Mouse (Mus musculus) gastrocnemius, postnatal 4 days (tissue): ENCODE measurements around the gene Zfp273. TPM values are rescaled to one million over a fixed set of nuclear protein-coding genes. Genes with fewer than 3 reads are reported as not detected.
"Not testable (repeated sequence)": the region's sequence is repeated elsewhere in the genome, so short reads cannot be mapped to it uniquely, and the experiment has no call there.

ENCODE experiments used
- DNase-seq, 2 experiments: peaks; one replicate each; pipeline ENCODE4 v3.0.0; 2021 to 2022; ENCODE audit warnings: low spot score in 2 of 2, mixed read lengths in 2 of 2
- total RNA-seq, 2 experiments: library from RNA; stranded (reverse); gene quantifications; 2 replicates each; pipeline ENCODE4 v1.2.3; 2021

Gene Zfp273
- total RNA-seq, 2 experiments from 2014 or later, result 2.4 to 2.7 TPM

DNA sequence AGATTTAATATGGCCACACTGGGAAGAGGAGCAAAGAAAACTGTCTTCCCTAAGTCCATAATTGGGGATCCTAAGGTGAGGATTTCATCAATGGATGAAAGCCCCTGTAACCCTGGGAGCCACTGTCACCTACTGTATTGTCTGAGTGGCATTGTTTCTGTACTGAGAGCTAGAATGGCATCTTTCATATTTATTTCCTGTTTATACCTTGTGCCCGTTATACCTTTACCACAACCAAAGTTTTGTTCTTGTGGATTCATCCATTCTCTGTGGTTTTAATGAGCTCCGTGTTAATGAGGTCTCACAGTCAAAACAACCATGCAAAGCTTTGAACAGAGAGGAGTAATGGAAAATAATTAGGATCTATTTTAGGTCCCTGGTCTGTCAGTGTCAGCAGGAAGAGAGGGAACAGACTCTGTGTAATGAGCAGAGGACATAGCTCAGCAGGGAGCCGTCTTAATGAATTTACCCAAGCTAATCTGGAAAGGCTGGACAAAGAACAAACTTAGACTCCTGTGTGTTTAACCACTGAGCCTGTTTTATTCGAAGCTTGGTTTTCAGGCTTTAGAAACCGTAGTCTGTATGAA, 51.3 kb downstream of the Zfp273 start:
- no peak for DNase-seq

DNA sequence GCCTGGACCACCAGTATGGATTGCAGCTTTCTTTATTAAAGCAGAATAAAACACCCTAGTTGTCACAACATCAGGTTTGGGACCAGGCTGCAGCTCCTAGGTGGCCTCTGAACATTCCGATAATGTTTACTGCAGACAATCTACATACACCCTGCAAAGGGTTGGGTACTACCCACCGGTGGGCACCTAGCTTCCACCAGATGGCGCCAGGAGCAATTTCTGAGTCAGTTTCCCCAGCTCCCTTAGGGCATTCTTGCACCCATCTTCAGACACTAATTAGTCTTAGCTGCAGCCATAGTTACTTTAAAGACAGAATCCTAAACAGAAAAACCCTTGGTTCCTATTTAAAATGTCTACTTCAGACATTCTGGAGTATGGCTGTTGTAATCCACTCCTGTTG, 54.4 kb downstream of the Zfp273 start:
- no peak for DNase-seq

DNA sequence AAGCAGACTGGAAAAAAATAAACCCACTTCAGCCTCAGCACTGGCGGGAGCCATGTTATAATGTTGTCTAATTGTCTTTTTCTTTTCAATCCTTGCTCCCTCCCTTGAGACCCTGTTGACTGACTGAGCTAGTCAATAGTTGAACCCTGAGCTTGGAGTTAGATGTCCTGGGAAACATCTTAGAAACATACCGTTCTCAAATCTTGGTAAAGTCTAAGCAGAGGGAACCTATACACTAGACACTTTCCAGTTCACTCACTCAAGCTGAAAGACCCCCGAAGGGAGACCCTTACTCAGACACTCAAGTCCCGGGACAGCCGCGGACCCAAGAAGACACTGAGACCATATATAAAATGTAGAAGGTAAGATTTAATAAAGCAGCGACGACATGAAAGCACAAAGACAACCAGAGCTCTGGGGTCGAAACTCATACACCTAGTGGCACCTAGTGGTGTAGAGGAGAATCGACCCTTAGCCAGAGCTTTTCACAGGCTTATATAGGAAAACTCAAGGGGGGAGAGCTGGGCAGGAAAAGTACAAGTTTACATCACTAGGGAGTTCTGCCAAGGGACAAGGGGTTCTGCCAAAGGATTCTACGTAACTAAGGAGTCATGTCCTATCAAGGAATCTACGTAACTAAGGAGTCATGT, 62.6 kb downstream of the Zfp273 start:
- DNase-seq, result not testable (repeated sequence)

Other genes with a start within 250 kb of the Zfp273 start
- 1 to 10 TPM; 4.4 to 4.5 TPM for gene Zfp729b, start 204.0 kb upstream of the Zfp273 start, total RNA-seq
- gene Gm49345, start 176.0 kb upstream of the Zfp273 start, total RNA-seq, result under 1 TPM; 0.61 to 0.62 TPM
- gene Zfp729a, start 175.9 kb upstream of the Zfp273 start, total RNA-seq, result 1 to 10 TPM; 4.6 to 4.8 TPM
- 1 to 10 TPM; 6.4 to 7.1 TPM for gene Zfp738, start 126.7 kb upstream of the Zfp273 start, total RNA-seq
- 1 to 10 TPM; 6.1 to 7.6 TPM for gene Zfp65, start 84.6 kb upstream of the Zfp273 start, total RNA-seq
- 1 to 10 TPM; 2.8 to 3.6 TPM for gene Zfp85, start 58.5 kb upstream of the Zfp273 start, total RNA-seq
- 1 to 10 TPM in 1 of 2 experiments, under 1 TPM in 1; 0.96 to 1.3 TPM for gene Zfp493, start 34.0 kb upstream of the Zfp273 start, total RNA-seq
- under 1 TPM; 0.49 to 0.56 TPM for gene Gm10037, start 17.4 kb downstream of the Zfp273 start, total RNA-seq
- gene BC048507, start 49.6 kb downstream of the Zfp273 start, total RNA-seq, result not detected